Mouse (Mus musculus) limb, embryonic 14.5 days (tissue): Measurements from ENCODE around the gene Gm11562. TPM values are rescaled to one million over a fixed set of nuclear protein-coding genes. Genes with fewer than 3 reads are reported as not detected.
"Not testable (repeated sequence)": the region's sequence is repeated elsewhere in the genome, so short reads cannot be mapped to it uniquely, and the experiment has no call there.

Experiments
- ATAC-seq: fragments of 200-750 bp; cut with Nextera tagmentation; 2 replicates; pipeline ENCODE4 v1.8.0; 2017; ENCODE audit warnings: low read depth, moderate number of reproducible peaks, moderate TSS enrichment; ENCODE audit not compliant: low FRiP score
- DNase-seq: peaks from one replicate; pipeline ENCODE4 v3.0.0-alpha.2; 2015; ENCODE audit warnings: low spot score
- H3K27ac ChIP-seq: fragments of 300-500 bp; sonication (generic); replicated peaks from 2 replicates; pipeline ENCODE4 v1.5.1; 2014; ENCODE audit warnings: low read depth, mild to moderate bottlenecking, low read length, moderate library complexity, mixed read lengths
- H3K27me3 ChIP-seq: fragments of 300-500 bp; sonication (generic); 2 replicates; pipeline ENCODE4 v1.6.1; 2014; ENCODE audit warnings: low read length, mixed read lengths; ENCODE audit not compliant: control insufficient read depth, insufficient read depth
- H3K36me3 ChIP-seq: fragments of 300-500 bp; sonication (generic); 2 replicates; pipeline ENCODE4 v1.6.1; 2014; ENCODE audit warnings: mild to moderate bottlenecking, low read length, moderate library complexity, mixed read lengths; ENCODE audit not compliant: control insufficient read depth, insufficient read depth
- H3K4me1 ChIP-seq: fragments of 300-500 bp; sonication (generic); 2 replicates; pipeline ENCODE4 v1.6.1; 2014; ENCODE audit warnings: antibody characterized with exemption, low read length, mixed read lengths; ENCODE audit not compliant: control insufficient read depth, insufficient read depth
- H3K4me2 ChIP-seq: fragments of 300-500 bp; sonication (generic); replicated peaks from 2 replicates; pipeline ENCODE4 v1.6.1; 2014; ENCODE audit warnings: low read depth, mild to moderate bottlenecking, low read length, moderate library complexity; ENCODE audit not compliant: severe bottlenecking
- H3K4me3 ChIP-seq: fragments of 300-500 bp; sonication (generic); replicated peaks from 2 replicates; pipeline ENCODE4 v1.5.1; 2014; ENCODE audit warnings: low read length
- H3K9ac ChIP-seq: fragments of 300-500 bp; sonication (generic); 2 replicates; pipeline ENCODE4 v1.6.1; 2014; ENCODE audit warnings: mild to moderate bottlenecking, low read depth, low read length, moderate library complexity; ENCODE audit not compliant: severe bottlenecking
- H3K9me3 ChIP-seq: fragments of 300-500 bp; sonication (generic); 2 replicates; pipeline ENCODE4 v1.6.1; 2016; ENCODE audit warnings: low read length; ENCODE audit not compliant: control insufficient read depth
- POLR2A ChIP-seq: fragments of 200-500 bp; IDR thresholded peaks from 2 replicates; pipeline ENCODE4 v1.8.0; 2012; ENCODE audit warnings: inconsistent platforms, mild to moderate bottlenecking, moderate library complexity, borderline replicate concordance; ENCODE audit not compliant: insufficient read depth, insufficient read length; ENCODE audit errors: extremely low read depth
- WGBS: fragments of 180-500 bp; shearing (Covaris S2); extraction: QIAGEN DNeasy Blood & Tissue Kit; methylation state at CpG from one replicate; pipeline ENCODE4 v1.1.7; 2014; 5-methylcytosine and 5-hydroxymethylcytosine counted together
- polyA plus RNA-seq, 2 experiments: library from polyadenylated mRNA; depleted of rRNA in 1 of 2; stranded (reverse) in 1 of 2; unstranded in 1 of 2; fragments of >200 nt; fragmentation: Nextera tagmentation in 1 of 2; extraction: Ambion mirVana in 1 of 2; gene quantifications; 2 replicates each; pipeline versions ENCODE4 v1.2.1 to v1.2.3; 2012 to 2014

Gene Gm11562
- polyA plus RNA-seq, 2 experiments: not detected

GRCm38 (mm10) chr11:99650136-99650535 lies 29.9 kb upstream of the Gm11562 start, which contains the start of gene Gm11555:
Gene Gm11555 (minus strand): TSS chr11:99650236.
- no peaks in the 10 kb centered on the region for H3K27me3 ChIP-seq
- ATAC-seq: no peak
- no peak for DNase-seq
- H3K4me1 ChIP-seq: no peaks in the 10 kb centered on the region
- H3K9me3 ChIP-seq: no peaks in the 10 kb centered on the region
- no peaks in the 10 kb centered on the region for H3K36me3 ChIP-seq
- H3K9ac ChIP-seq: no peak within 1 kb of the TSS
- H3K27ac ChIP-seq: no peak within 1 kb of the TSS
- 71% methylated on average over 2 of the region's 2 CpGs for WGBS
- TF ChIP-seq POLR2A: no peak
- H3K4me3 ChIP-seq: no peak within 1 kb of the TSS
- H3K4me2 ChIP-seq: no peak within 1 kb of the TSS

DNA sequence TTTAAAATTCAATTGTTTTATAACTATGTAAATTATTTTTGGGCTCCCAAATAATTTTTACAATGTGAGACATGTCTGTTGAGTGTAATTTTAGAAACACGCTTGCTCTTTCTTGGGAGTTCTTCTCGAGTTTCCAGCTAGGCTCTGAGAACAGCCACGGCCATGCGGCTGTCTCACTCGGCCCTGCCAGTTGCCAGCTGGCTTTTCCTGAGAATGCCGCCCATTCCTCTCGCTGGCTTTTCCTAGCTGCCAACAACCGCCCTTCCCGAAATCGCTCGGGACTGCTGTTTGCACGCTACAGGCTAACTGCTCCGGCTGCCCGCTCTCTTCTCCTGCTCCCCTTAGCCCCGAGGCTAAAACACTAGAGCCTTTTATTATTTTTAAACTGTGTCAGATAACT lies 26.2 kb upstream of the Gm11562 start:
- no peak for TF ChIP-seq POLR2A
- H3K4me3 ChIP-seq: no peak overlapping the region
- H3K9ac ChIP-seq: no peak overlapping the region
- no peaks in the 10 kb centered on the region for H3K4me1 ChIP-seq
- H3K4me2 ChIP-seq: no peak overlapping the region
- H3K9me3 ChIP-seq: no peaks in the 10 kb centered on the region
- no peaks in the 10 kb centered on the region for H3K36me3 ChIP-seq
- no peaks in the 10 kb centered on the region for H3K27me3 ChIP-seq
- H3K27ac ChIP-seq: no peak overlapping the region
- DNase-seq (peak; percentile 17), ATAC-seq (peak; percentile 34; the same call in 1 of the 2 replicates)
- 76% methylated on average over 15 of the region's 15 CpGs for WGBS

- Histone ChIP-seq H3K27me3 (no peaks in the 10 kb centered on the region), H3K27ac (no peak overlapping the region), H3K4me2 (no peak overlapping the region), H3K4me1 (no peaks in the 10 kb centered on the region), H3K4me3 (no peak overlapping the region), H3K36me3 (no peaks in the 10 kb centered on the region), H3K9me3 (no peaks in the 10 kb centered on the region), H3K9ac (no peak overlapping the region)
- DNase-seq (no peak), ATAC-seq (no peak)
- WGBS: 57% methylated on average over 3 of the region's 3 CpGs
- no peak for TF ChIP-seq POLR2A
Observed at GRCm38 (mm10) chr11:99644351-99644750, 24.1 kb upstream of the Gm11562 start.

GRCm38 (mm10) chr11:99643635-99644139 lies 23.5 kb upstream of the Gm11562 start, which contains the start of gene Krtap4-7:
Gene Krtap4-7 (minus strand): TSS chr11:99644089.
- H3K4me2 ChIP-seq, DNase-seq, H3K9me3 ChIP-seq, H3K27ac ChIP-seq, H3K4me3 ChIP-seq, ATAC-seq, H3K27me3 ChIP-seq, H3K4me1 ChIP-seq, H3K36me3 ChIP-seq, H3K9ac ChIP-seq: not testable (repeated sequence)
- WGBS: 82% methylated on average over 9 of the region's 9 CpGs

DNA sequence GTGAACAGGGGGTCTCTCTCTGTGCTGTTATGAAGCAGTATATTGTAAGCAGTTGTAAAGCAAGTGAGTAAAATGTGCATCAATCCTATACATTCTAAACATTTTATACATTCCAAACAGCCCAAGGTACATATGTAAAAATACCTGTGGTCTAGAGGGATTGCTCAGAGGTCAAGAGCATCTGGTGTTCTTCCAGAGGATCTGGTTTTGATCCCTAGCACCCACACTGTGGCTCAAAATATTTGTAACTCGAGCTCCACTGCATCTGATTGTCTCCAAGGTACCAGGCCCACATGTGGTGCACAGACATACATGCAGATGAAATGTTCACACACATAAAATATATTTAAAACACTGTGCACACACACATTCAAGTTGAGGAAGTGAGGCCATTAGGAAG lies 20.7 kb upstream of the Gm11562 start:
- 8% methylated on average over 1 of the region's 1 CpGs for WGBS
- H3K27me3 ChIP-seq: no peaks in the 10 kb centered on the region
- no peak overlapping the region for H3K4me3 ChIP-seq
- H3K4me1 ChIP-seq: no peaks in the 10 kb centered on the region
- H3K4me2 ChIP-seq: no peak overlapping the region
- ATAC-seq (no peak), DNase-seq (peak; percentile 8)
- no peak overlapping the region for H3K27ac ChIP-seq
- H3K9ac ChIP-seq: no peak overlapping the region
- no peak for TF ChIP-seq POLR2A
- no peaks in the 10 kb centered on the region for H3K36me3 ChIP-seq
- no peaks in the 10 kb centered on the region for H3K9me3 ChIP-seq

DNA sequence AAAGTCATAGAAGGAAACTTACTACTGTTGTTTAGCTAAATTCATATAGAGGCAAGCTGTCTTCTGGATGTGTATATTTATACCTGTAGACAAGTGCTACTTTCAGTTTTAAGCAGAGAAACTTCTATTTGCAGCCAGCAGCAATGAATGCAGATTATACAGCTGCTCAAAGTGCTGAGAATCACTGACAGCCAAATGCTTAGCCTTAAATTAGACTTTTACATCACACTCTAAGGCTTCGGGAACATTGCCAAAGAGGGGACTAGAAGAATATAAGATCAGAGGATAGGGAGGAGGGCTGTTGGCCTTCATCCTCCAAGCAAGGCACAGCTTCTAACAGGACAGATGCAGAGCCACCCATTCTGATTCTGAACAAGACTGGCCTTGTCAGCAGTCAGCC lies 16.9 kb upstream of the Gm11562 start:
- DNase-seq: peak; percentile 31
- H3K36me3 ChIP-seq: no peaks in the 10 kb centered on the region
- H3K4me1 ChIP-seq: no peaks in the 10 kb centered on the region
- 57% methylated on average over 1 of the region's 1 CpGs for WGBS
- no peak overlapping the region for H3K4me2 ChIP-seq
- H3K9ac ChIP-seq: no peak overlapping the region
- H3K27me3 ChIP-seq: no peaks in the 10 kb centered on the region
- no peak for ATAC-seq
- TF ChIP-seq POLR2A: no peak
- no peak overlapping the region for H3K4me3 ChIP-seq
- no peak overlapping the region for H3K27ac ChIP-seq
- no peaks in the 10 kb centered on the region for H3K9me3 ChIP-seq
